Mouse (Mus musculus) brown adipose tissue, adult 24 weeks (tissue): ENCODE measurements around the gene Tex44. TPM values are rescaled to one million over a fixed set of nuclear protein-coding genes. Genes with fewer than 3 reads are reported as not detected.
A peak's percentile ranks its signal among the peaks of the same experiment; 100 is the strongest.

Source experiments
- H3K27ac ChIP-seq: fragments of 200-500 bp; replicated peaks from 2 replicates; pipeline ENCODE4 v1.5.1; 2012; ENCODE audit warnings: low read depth, mild to moderate bottlenecking, low read length
- H3K4me1 ChIP-seq: fragments of 200-500 bp; 2 replicates; pipeline ENCODE4 v1.6.1; 2012; ENCODE audit warnings: low read length, mixed read lengths; ENCODE audit not compliant: control insufficient read depth, insufficient read depth, insufficient read length
- H3K4me3 ChIP-seq: fragments of 200-500 bp; 2 replicates; pipeline ENCODE4 v1.5.1; 2012; ENCODE audit warnings: low read depth, mild to moderate bottlenecking, low read length, moderate library complexity; ENCODE audit not compliant: insufficient read depth
- polyA plus RNA-seq: library from polyadenylated mRNA; stranded (reverse); fragments of >200 nt; gene quantifications from 2 replicates; pipeline ENCODE4 v1.2.4, GENCODE M21; 2012; ENCODE audit not compliant: missing spikeins, insufficient read depth, insufficient read length

Gene Tex44
- polyA plus RNA-seq = not detected in 2 replicates

- Histone ChIP-seq H3K4me3 (no peak within 1 kb of the TSS), H3K4me1 (peaks cover under 1% of the 10 kb centered on the region; the same call in 1 of the 2 replicates), H3K27ac (no peak within 1 kb of the TSS)
Measured at GRCm38 (mm10) chr1:86426128-86426527, at the start of gene Tex44, which contains the start of gene Nmur1. Gene Tex44 (plus strand): TSS chr1:86426329. Gene Nmur1 (minus strand): TSS chr1:86426228.

DNA sequence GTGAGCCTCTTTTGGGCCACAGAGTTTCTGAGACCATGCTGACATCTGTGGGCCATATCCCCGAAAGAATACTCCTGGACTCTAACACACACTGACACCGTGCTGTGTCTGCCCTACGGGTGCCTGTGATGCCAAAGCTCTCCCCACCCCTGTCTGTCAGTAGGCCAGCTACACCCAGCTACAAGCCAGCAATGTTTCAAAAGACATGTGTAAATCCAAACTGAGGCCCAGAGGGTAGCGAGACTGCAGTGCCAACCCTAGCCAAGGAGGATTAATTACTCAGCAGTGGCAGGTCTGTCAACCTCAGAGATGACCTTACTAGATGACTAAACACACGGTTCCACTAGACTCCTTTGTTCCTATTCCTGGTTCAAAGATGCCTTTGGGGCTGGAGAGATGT is 49.8 kb upstream of the Tex44 start:
- no peak overlapping the region for H3K27ac ChIP-seq
- peaks cover 10% of the 10 kb centered on the region for H3K4me1 ChIP-seq

GRCm38 (mm10) chr1:86378662-86379061 is 47.5 kb upstream of the Tex44 start:
- H3K27ac ChIP-seq = no peak overlapping the region
- H3K4me1 ChIP-seq = peaks cover 10% of the 10 kb centered on the region
- no peak overlapping the region for H3K4me3 ChIP-seq

More for the DNA sequence above, 49.8 kb upstream of the Tex44 start:
- no peak overlapping the region for H3K4me3 ChIP-seq

DNA sequence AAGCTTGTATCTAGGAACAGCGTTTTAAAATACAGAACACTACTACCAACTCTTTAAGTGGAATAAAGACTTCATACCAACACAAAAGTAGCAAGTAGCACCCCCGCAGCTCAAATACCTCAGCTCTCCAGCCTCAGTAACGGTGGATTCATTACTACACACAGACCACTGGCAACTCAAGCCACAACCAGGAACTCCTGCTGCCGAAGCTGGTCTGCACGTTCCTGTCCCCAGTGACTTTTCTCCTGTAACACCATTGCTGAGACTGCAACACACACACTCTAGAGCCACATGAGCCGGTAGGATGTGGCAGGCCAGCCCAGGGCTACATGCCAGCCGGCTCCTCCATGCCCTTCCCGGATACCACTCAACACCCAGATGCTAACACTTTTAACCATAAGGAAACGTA is 47.0 kb upstream of the Tex44 start:
- no peak overlapping the region for H3K27ac ChIP-seq
- H3K4me1 ChIP-seq = peaks cover 10% of the 10 kb centered on the region
- H3K4me3 ChIP-seq = no peak overlapping the region

- Histone ChIP-seq H3K4me3 (peak overlapping the region; percentile 17; the same call in 1 of the 2 replicates), H3K4me1 (peaks cover 10% of the 10 kb centered on the region), H3K27ac (no peak overlapping the region)
Measured at GRCm38 (mm10) chr1:86381027-86381426, 45.1 kb upstream of the Tex44 start.

DNA sequence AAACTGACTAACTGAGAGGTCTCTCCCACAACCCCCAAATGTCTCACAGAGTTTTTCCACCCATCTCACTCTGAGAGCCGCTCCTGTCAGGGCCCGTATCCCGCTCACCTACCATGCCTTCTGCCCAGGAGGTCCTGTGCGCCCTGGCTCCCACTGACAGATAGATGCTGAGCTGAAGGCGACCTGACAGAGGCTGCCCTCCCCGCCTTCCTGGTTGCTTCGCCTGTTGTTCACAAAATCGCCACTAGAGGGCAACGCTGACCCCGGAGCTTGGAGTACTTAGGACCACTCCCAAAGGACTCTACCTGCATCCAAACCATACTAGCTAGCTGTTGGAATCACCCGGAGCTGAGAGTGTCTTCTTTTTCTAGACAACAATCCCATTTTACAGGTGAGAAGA is 36.9 kb upstream of the Tex44 start:
- H3K4me1 ChIP-seq = no peaks in the 10 kb centered on the region
- no peak overlapping the region for H3K27ac ChIP-seq
- no peak overlapping the region for H3K4me3 ChIP-seq

DNA sequence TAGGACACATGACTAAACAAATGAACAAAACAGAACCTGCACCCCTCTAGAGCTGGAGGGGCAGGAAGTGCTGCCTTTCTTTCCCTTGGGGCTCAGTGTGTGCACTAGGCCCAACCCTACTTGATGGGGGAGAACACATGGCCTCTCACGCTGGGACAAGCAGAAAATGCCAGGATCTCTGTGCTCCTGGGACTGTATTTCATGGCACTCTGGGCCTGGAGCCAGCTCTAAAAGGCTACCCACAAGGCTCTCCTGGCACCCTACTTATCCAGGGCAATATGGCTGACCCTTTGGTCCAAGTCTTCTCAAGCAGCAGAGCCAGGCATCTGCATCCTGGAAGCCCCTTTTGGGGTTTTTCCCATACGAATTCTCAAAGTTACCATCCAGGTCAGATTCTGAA is 34.7 kb upstream of the Tex44 start:
- Histone ChIP-seq H3K4me3 (no peak overlapping the region), H3K4me1 (no peaks in the 10 kb centered on the region), H3K27ac (no peak overlapping the region)

GRCm38 (mm10) chr1:86393219-86393618 is 32.9 kb upstream of the Tex44 start:
- Histone ChIP-seq H3K4me3 (no peak overlapping the region), H3K4me1 (no peaks in the 10 kb centered on the region), H3K27ac (no peak overlapping the region)

- Histone ChIP-seq H3K4me3 (no peak overlapping the region), H3K27ac (no peak overlapping the region), H3K4me1 (no peaks in the 10 kb centered on the region)
Measured at GRCm38 (mm10) chr1:86394246-86394645, 31.9 kb upstream of the Tex44 start.

DNA sequence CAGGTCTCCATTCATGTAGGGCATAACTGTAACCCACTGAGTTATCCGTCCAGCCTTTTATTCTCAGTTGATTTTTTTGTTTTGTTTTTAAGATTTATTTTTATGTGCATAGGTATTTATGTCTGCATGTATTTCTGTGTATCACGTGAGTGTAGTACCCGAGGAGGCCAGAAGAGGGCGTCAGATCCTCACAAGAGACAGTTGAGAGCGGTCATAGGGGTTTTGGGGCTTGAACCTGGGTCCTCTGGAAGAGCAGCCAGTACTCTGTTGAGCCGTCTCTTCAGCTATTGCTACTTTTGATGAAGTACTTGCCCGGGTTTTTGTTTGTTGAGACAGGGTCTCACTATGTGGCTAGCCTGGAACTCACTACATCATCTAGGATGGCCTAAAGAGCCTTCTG is 30.2 kb upstream of the Tex44 start:
- Histone ChIP-seq H3K27ac (no peak overlapping the region), H3K4me3 (no peak overlapping the region), H3K4me1 (no peaks in the 10 kb centered on the region)

DNA sequence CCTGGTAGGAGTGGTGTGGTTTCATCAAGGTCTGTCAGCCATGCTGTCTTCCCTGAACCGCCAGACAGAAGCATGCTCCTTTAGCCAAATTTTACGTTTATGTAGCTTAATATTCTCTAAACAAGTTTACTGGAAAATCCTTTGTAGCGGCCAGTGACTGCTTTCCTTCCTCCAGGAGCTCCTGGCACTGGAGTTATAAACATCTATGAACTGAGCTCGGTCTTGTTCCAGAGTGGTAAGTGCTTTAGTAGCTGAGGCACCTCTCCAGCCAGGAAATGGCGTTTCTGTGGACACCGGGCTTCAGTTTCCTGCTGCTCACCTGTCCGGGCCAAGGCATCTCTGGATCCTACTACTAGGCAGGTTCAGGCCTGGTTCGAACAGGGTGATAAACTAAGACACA is 28.5 kb upstream of the Tex44 start:
- Histone ChIP-seq H3K4me1 (no peaks in the 10 kb centered on the region), H3K27ac (no peak overlapping the region), H3K4me3 (no peak overlapping the region)

DNA sequence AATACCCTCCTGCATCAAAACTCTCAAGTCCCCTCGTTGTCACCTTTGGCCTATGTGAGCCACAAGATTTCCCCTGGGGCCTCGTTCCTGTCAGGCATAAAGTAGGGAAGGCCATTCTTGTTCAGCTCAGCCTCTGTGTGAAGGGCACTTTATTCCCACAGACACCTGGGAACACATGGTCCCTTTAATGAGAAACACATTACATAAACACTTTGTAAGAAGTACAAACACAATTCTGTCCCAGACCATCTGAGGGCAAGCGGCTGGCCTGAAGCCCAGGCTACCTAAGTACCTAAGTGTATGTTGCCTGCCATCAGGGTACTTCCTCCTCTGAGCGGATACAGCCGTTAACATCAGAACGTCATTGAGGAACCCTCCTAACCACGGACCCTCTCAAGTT is 27.9 kb upstream of the Tex44 start:
- peaks cover 1% of the 10 kb centered on the region for H3K4me1 ChIP-seq
- no peak overlapping the region for H3K27ac ChIP-seq
- no peak overlapping the region for H3K4me3 ChIP-seq

GRCm38 (mm10) chr1:86399322-86399721 is 26.8 kb upstream of the Tex44 start:
- Histone ChIP-seq H3K27ac (no peak overlapping the region), H3K4me1 (peaks cover 2% of the 10 kb centered on the region), H3K4me3 (no peak overlapping the region)

DNA sequence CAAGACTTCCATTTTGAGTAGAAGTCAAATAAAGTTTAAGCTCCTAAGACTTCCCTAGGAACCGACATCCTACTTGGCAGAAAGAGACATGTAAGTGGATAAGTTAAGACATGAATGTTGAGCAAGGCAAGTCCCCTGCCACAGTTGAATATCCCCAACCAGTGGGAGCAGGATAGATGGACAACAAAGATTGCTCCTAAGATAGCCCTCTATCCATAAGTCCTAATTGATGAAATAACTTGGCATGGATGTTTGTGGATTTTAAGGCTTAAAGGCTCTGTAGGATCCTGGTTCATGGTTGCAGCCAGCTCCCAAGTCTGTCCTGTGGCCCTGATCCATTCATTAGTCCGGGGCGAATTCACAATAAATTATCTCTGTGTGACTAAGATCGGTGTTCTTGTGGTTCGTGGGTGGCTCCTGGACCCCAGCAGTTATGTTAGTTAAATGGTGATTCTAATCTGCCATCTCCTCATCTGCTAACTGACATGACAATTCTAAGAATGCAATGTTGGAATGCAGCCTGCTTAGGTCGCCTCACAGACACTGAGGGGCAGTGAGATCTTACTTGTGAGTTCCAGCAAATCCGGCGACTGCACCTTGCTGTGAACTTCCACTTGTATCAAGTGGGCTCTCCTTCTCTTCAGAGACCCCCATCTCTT is 25.9 kb upstream of the Tex44 start:
- Histone ChIP-seq H3K27ac (no peak overlapping the region), H3K4me3 (no peak overlapping the region), H3K4me1 (peaks cover 2% of the 10 kb centered on the region)

DNA sequence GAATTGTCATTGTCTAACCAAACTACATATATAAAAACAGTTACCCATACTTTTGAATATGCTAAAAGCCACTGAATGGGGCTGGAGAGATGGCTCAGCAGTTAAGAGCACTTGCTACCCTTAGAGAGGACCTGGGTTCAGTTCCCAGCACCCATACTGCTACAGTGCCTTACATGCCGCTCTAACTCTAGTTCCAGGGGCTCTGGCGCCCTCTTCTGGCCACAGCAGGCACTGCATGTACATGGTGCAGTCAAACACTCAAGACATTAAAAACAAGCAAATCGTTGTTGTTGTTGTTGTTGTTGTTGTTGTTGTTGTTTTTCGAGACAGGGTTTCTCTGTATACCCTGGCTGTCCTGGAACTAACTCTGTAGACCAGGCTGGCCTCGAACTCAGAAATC is 21.3 kb upstream of the Tex44 start:
- Histone ChIP-seq H3K4me1 (peaks cover 13% of the 10 kb centered on the region), H3K27ac (no peak overlapping the region), H3K4me3 (no peak overlapping the region)

DNA sequence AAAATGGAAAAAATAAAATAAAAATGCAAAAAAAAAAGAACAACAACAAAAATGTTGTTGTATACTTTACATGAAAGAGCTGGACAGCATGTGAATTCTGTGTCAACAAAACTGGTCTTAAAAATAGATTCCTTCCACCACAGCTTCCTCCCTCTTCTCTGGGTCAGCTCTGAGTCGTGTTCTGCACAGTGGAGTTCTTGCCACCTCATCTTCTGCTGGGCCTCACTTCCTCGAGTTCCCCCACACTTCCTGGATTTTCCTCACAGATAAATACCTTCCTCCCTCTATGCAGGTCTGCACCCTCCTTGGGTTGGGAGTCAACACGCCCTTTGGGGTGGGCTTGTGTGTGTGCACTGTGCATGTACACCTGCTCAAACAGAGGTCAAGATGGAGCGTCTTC is 19.8 kb upstream of the Tex44 start:
- Histone ChIP-seq H3K4me3 (no peak overlapping the region), H3K27ac (peak overlapping the region; percentile 70), H3K4me1 (peaks cover 13% of the 10 kb centered on the region)
